Mouse (Mus musculus): ENCODE measurements around the gene Olfr834. TPM values are rescaled to one million over a fixed set of nuclear protein-coding genes. Genes with fewer than 3 reads are reported as not detected.

Gene Olfr834
- not detected in 2 replicates for polyA plus RNA-seq (2016; fragmentation: Nextera tagmentation; extraction: Ambion mirVana)

DNA sequence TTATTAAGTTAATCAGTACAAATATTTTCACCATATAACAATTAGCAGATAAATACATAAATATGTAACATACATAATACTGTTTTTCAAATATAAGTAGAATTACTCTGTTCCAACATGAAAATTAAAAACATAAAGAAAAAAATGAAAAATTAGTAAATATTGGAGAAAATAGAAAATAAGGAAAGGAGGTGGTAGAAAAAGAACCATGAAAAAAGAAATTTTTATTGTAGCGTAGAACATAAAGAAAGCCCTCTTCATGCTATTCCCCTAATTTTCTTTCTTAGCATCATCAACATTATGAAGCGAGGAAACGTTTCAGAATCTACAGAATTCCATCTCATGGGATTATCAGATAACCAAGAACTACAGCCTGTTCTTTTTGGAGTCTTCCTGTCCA is at the start of gene Olfr834:
Gene Olfr834 (plus strand): TSS at position 301 of the 400 bp plus-strand sequence.
- Histone ChIP-seq H3K27me3 (ENCODE audit: low read depth, poor library complexity, severe bottlenecking) (no peaks in the 10 kb centered on the region), H3K9me3 (replicated peaks) (peaks cover 12% of the 10 kb centered on the region), H3K36me3 (no peaks in the 10 kb centered on the region), H3K4me1 (no peaks in the 10 kb centered on the region), H3K4me3 (no peak within 1 kb of the TSS), H3K27ac (replicated peaks) (no peak within 1 kb of the TSS)
- DNase-seq (ENCODE audit: low spot score): no peak
- WGBS: 89% methylated on average over 3 of the region's 3 CpGs

DNA sequence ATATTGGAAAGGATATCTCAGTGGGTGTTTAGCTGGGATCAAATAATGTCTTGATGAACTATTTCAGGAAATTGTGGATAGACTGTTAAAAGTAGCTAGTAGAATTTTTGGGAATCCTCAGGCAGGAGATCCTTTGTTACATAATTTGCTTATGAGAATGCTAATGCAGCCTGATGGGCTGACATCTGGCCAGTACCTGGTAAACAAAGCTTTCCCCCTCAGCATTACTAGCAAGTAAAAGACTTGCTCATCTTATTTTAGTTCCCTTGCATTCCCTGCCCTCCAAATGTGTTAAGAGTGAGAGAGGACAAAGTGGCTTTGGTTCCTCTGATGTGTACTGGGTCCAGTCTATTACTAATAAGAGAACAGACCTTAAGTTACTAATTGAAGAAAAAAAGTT is 25.8 kb upstream of the Olfr834 start:
- no peaks in the 10 kb centered on the region for H3K36me3 ChIP-seq
- H3K27me3 ChIP-seq (ENCODE audit: low read depth, poor library complexity, severe bottlenecking): no peaks in the 10 kb centered on the region
- no peak overlapping the region for H3K27ac ChIP-seq (replicated peaks)
- H3K4me3 ChIP-seq: no peak overlapping the region
- peaks cover 2% of the 10 kb centered on the region for H3K9me3 ChIP-seq (replicated peaks)
- no peaks in the 10 kb centered on the region for H3K4me1 ChIP-seq
- no peak for DNase-seq (ENCODE audit: low spot score)

DNA sequence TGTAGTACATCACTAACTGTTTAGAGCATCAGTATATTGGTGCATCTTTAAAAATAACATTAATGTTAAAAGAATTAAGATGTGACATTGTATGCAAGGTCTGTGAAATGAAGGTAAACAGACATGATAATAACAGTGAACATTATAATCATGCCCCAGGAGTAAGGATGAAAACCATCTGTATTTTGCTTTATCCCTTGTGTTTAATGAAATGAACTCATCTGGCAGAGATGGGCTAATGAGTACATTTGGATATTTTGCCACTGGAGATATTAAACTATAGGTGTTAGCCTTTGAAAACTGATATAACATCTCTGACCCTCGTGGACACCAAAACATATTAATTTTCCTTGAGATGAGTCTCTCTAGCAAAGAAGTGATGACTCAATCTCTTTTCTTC is 44.6 kb downstream of the Olfr834 start, which contains the start of gene Olfr835:
Gene Olfr835 (plus strand): TSS at position 301 of the 400 bp plus-strand sequence.
- H3K4me1 ChIP-seq: no peaks in the 10 kb centered on the region
- H3K27ac ChIP-seq (replicated peaks): no peak within 1 kb of the TSS
- no peaks in the 10 kb centered on the region for H3K36me3 ChIP-seq
- DNase-seq (ENCODE audit: low spot score): no peak
- WGBS: 70% methylated on average over 1 of the region's 1 CpGs
- H3K27me3 ChIP-seq (ENCODE audit: low read depth, poor library complexity, severe bottlenecking): no peaks in the 10 kb centered on the region
- H3K9me3 ChIP-seq (replicated peaks): peaks cover 35% of the 10 kb centered on the region
- no peak within 1 kb of the TSS for H3K4me3 ChIP-seq

Other genes starting within 250 kb of the Olfr834 start
- not detected in 2 replicates for gene Olfr24, start 224.0 kb upstream of the Olfr834 start, polyA plus RNA-seq (2016; fragmentation: Nextera tagmentation; extraction: Ambion mirVana)
- not detected in 2 replicates for gene Olfr828, start 168.5 kb upstream of the Olfr834 start, polyA plus RNA-seq (2016; fragmentation: Nextera tagmentation; extraction: Ambion mirVana)
- gene Olfr829, start 133.1 kb upstream of the Olfr834 start, polyA plus RNA-seq (2016; fragmentation: Nextera tagmentation; extraction: Ambion mirVana): not detected in 2 replicates
- gene Olfr830, start 113.3 kb upstream of the Olfr834 start, polyA plus RNA-seq (2016; fragmentation: Nextera tagmentation; extraction: Ambion mirVana): not detected in 2 replicates
- gene Olfr832, start 50.9 kb upstream of the Olfr834 start, polyA plus RNA-seq (2016; fragmentation: Nextera tagmentation; extraction: Ambion mirVana): not detected in 2 replicates
- not detected in 2 replicates for gene Olfr835, start 44.7 kb downstream of the Olfr834 start, polyA plus RNA-seq (2016; fragmentation: Nextera tagmentation; extraction: Ambion mirVana)
- not detected in 2 replicates for gene Olfr836, start 132.4 kb downstream of the Olfr834 start, polyA plus RNA-seq (2016; fragmentation: Nextera tagmentation; extraction: Ambion mirVana)
- gene Olfr837, start 148.3 kb downstream of the Olfr834 start, polyA plus RNA-seq (2016; fragmentation: Nextera tagmentation; extraction: Ambion mirVana): not detected in 2 replicates
- not detected in 2 replicates for gene Olfr839-ps1, start 189.3 kb downstream of the Olfr834 start, polyA plus RNA-seq (2016; fragmentation: Nextera tagmentation; extraction: Ambion mirVana)